Mouse (Mus musculus): ENCODE results near the gene Zfp385a. TPM values are rescaled to one million over a fixed set of nuclear protein-coding genes. Genes with fewer than 3 reads are reported as not detected.
A peak's percentile ranks its signal among the peaks of the same experiment; 100 is the strongest.

The Zfp385a gene
- polyA plus RNA-seq, 1 experiment from 2014 or later, result 10.1 TPM

GRCm38 (mm10) chr15:103323455-103324247, 16.2 kb downstream of the Zfp385a start:
- DNase-seq (peak; percentile 93), ATAC-seq (peak; percentile 95)
- Histone ChIP-seq H3K9me3 (ENCODE audit: low read length) (no peaks in the 10 kb centered on the region), H3K4me1 (ENCODE audit: insufficient read depth) (peaks cover 21% of the 10 kb centered on the region), H3K4me3 (ENCODE audit: low read depth, low read length) (peak overlapping the region; percentile 58), H3K4me2 (ENCODE audit: low read depth, low read length) (peak overlapping the region; percentile 89), H3K27me3 (ENCODE audit: insufficient read depth, low read length) (no peaks in the 10 kb centered on the region), H3K36me3 (replicated peaks; ENCODE audit: insufficient read depth, low read length) (no peaks in the 10 kb centered on the region; the same call in 1 of the 2 replicates), H3K9ac (replicated peaks) (peak overlapping the region; percentile 65), H3K27ac (ENCODE audit: low read depth) (peak overlapping the region; percentile 76)
- 1% methylated on average over 35 of the region's 40 CpGs for WGBS (ENCODE audit: insufficient replicate concordance)
- TF ChIP-seq EP300 (IDR thresholded peaks at IDR 0.05; ENCODE audit: low read depth) (no peak), CTCF (IDR thresholded peaks at IDR 0.05; ENCODE audit: low read depth) (peak; percentile 99)

DNA sequence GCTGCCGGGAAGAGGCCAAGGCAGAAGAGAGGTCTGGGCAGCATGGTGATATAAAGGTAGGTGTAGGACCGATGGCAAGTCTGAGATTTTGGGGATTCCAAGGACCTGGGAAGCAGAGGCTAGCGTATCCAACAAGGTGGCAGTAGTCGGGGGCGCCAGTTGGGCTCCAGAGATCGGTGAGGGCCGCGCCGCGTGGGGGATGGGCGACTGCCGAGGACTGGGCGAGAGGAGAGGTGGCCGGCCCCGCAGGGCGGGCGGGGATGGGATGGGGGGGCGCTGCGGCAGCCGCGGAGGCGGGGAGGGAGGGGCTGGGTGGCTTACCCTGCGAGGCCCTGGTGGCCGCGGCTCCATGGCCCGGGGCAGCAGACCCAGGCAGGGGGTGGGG, 16.8 kb downstream of the Zfp385a start:
- Histone ChIP-seq H3K36me3 (replicated peaks; ENCODE audit: insufficient read depth, low read length) (no peaks in the 10 kb centered on the region; the same call in none of the 2 replicates), H3K27me3 (ENCODE audit: insufficient read depth, low read length) (no peaks in the 10 kb centered on the region), H3K9ac (replicated peaks) (peak overlapping the region; percentile 65), H3K4me2 (ENCODE audit: low read depth, low read length) (peak overlapping the region; percentile 89), H3K27ac (ENCODE audit: low read depth) (peak overlapping the region; percentile 76), H3K4me1 (ENCODE audit: insufficient read depth) (peaks cover 21% of the 10 kb centered on the region), H3K9me3 (ENCODE audit: low read length) (no peaks in the 10 kb centered on the region), H3K4me3 (ENCODE audit: low read depth, low read length) (peak overlapping the region; percentile 58)
- DNase-seq, result no peak
- TF ChIP-seq CTCF (IDR thresholded peaks at IDR 0.05; ENCODE audit: low read depth) (no peak), EP300 (IDR thresholded peaks at IDR 0.05; ENCODE audit: low read depth) (no peak)
- peak; percentile 47 for ATAC-seq
- 13% methylated on average over 7 of the region's 26 CpGs for WGBS (ENCODE audit: insufficient replicate concordance)

GRCm38 (mm10) chr15:103322396-103322795, 17.5 kb downstream of the Zfp385a start:
- H3K27ac ChIP-seq (ENCODE audit: low read depth), result no peak overlapping the region
- H3K9ac ChIP-seq (replicated peaks), result peak overlapping the region; percentile 65; the same call in 1 of the 2 replicates
- no peaks in the 10 kb centered on the region for H3K9me3 ChIP-seq (ENCODE audit: low read length)
- H3K4me2 ChIP-seq (ENCODE audit: low read depth, low read length), result peak overlapping the region; percentile 89
- no peak for TF ChIP-seq EP300 (IDR thresholded peaks at IDR 0.05; ENCODE audit: low read depth)
- no peak for TF ChIP-seq CTCF (IDR thresholded peaks at IDR 0.05; ENCODE audit: low read depth)
- ATAC-seq (no peak), DNase-seq (no peak)
- WGBS (ENCODE audit: insufficient replicate concordance), result 71% methylated on average over 4 of the region's 4 CpGs
- peaks cover 2% of the 10 kb centered on the region for H3K36me3 ChIP-seq (replicated peaks; ENCODE audit: insufficient read depth, low read length)
- no peaks in the 10 kb centered on the region for H3K27me3 ChIP-seq (ENCODE audit: insufficient read depth, low read length)
- no peak overlapping the region; the same call in 1 of the 2 replicates for H3K4me3 ChIP-seq (ENCODE audit: low read depth, low read length)
- peaks cover 21% of the 10 kb centered on the region for H3K4me1 ChIP-seq (ENCODE audit: insufficient read depth)

DNA sequence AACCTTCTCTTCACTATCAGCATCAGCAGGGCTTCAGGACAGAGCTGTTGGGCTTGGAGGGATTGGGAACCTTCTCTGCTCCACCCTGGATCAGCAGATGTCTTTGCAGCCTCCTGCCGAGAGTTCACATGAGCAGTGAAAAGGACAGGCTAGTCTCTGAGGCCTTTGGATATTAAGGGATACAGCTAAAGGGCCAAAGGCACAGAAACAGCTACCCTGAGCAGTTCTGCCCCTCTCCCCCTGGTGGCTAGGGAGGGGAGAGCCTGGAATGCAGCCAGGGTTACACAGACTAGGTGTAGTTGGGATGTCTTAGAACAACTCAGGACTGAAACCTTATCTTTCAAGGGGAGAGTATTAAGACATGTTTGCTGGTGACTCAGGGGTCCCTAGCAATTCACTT, 18.8 kb downstream of the Zfp385a start:
- DNase-seq (peak; percentile 42), ATAC-seq (no peak)
- WGBS (ENCODE audit: insufficient replicate concordance), result 85% methylated on average over 1 of the region's 1 CpGs

DNA sequence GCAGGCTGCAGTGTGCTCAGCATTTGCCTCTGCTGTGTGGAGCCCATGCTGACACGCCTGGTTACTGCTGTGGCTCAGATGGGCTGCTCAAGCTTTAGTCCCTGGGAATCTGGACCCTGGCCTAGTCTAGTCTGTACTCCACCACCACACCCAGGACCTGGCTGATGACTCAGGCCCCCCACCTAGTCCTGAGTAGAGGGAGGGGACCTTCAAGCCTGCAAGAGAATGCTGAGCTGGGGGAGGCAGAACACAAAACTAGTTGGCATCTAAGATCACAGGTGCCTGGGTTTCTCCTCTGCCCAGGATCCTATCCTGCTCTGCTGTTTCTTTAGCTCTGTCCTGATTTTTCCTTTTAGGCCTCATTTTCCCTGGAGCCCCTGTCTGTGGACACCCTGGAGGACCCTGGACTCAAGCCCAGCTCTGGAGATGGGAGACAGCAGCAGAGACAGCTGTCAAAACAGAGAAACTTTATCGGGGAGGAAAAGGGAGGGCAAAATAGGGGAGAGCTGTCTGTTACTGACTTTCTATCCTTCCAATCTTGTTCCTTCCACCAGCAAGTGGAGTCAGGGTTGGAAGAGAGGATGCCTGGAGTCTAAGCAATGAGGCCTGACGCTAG, 21.6 kb downstream of the Zfp385a start:
- ATAC-seq (no peak), DNase-seq (no peak)
- peaks cover 19% of the 10 kb centered on the region for H3K4me1 ChIP-seq (ENCODE audit: insufficient read depth)
- 72% methylated on average over 3 of the region's 3 CpGs for WGBS (ENCODE audit: insufficient replicate concordance)
- H3K4me2 ChIP-seq (ENCODE audit: low read depth, low read length), result no peak overlapping the region
- H3K27ac ChIP-seq (ENCODE audit: low read depth), result no peak overlapping the region
- no peak overlapping the region for H3K9ac ChIP-seq (replicated peaks)
- peaks cover 14% of the 10 kb centered on the region for H3K36me3 ChIP-seq (replicated peaks; ENCODE audit: insufficient read depth, low read length)
- no peaks in the 10 kb centered on the region for H3K27me3 ChIP-seq (ENCODE audit: insufficient read depth, low read length)
- no peaks in the 10 kb centered on the region for H3K9me3 ChIP-seq (ENCODE audit: low read length)
- H3K4me3 ChIP-seq (ENCODE audit: low read depth, low read length), result no peak overlapping the region
- TF ChIP-seq CTCF (IDR thresholded peaks at IDR 0.05; ENCODE audit: low read depth), result no peak
- no peak for TF ChIP-seq EP300 (IDR thresholded peaks at IDR 0.05; ENCODE audit: low read depth)

More for the DNA sequence above, 18.8 kb downstream of the Zfp385a start:
- Histone ChIP-seq H3K4me2 (ENCODE audit: low read depth, low read length) (no peak overlapping the region), H3K4me1 (ENCODE audit: insufficient read depth) (peaks cover 21% of the 10 kb centered on the region), H3K27ac (ENCODE audit: low read depth) (no peak overlapping the region), H3K9me3 (ENCODE audit: low read length) (no peaks in the 10 kb centered on the region), H3K36me3 (replicated peaks; ENCODE audit: insufficient read depth, low read length) (peaks cover 13% of the 10 kb centered on the region), H3K9ac (replicated peaks) (no peak overlapping the region), H3K4me3 (ENCODE audit: low read depth, low read length) (no peak overlapping the region), H3K27me3 (ENCODE audit: insufficient read depth, low read length) (no peaks in the 10 kb centered on the region)
- TF ChIP-seq CTCF (IDR thresholded peaks at IDR 0.05; ENCODE audit: low read depth), result peak; percentile 67
- no peak for TF ChIP-seq EP300 (IDR thresholded peaks at IDR 0.05; ENCODE audit: low read depth)

- 85% methylated on average over 8 of the region's 8 CpGs for WGBS (ENCODE audit: insufficient replicate concordance)
- Histone ChIP-seq H3K4me2 (ENCODE audit: low read depth, low read length) (no peak overlapping the region), H3K9ac (replicated peaks) (no peak overlapping the region), H3K27ac (ENCODE audit: low read depth) (no peak overlapping the region), H3K36me3 (replicated peaks; ENCODE audit: insufficient read depth, low read length) (peaks cover 14% of the 10 kb centered on the region), H3K4me3 (ENCODE audit: low read depth, low read length) (no peak overlapping the region), H3K9me3 (ENCODE audit: low read length) (no peaks in the 10 kb centered on the region), H3K27me3 (ENCODE audit: insufficient read depth, low read length) (no peaks in the 10 kb centered on the region), H3K4me1 (ENCODE audit: insufficient read depth) (peaks cover 17% of the 10 kb centered on the region)
- no peak for DNase-seq
- no peak for ATAC-seq
- TF ChIP-seq CTCF (IDR thresholded peaks at IDR 0.05; ENCODE audit: low read depth), result no peak
- TF ChIP-seq EP300 (IDR thresholded peaks at IDR 0.05; ENCODE audit: low read depth), result no peak
Measured at GRCm38 (mm10) chr15:103317731-103318130, 22.2 kb downstream of the Zfp385a start.

Data from liver, postnatal 0 days (tissue).